Mouse (Mus musculus): ENCODE data around the gene Olfr1499.
"Not testable (repeated sequence)": the region's sequence is repeated elsewhere in the genome, so short reads cannot be mapped to it uniquely, and the experiment has no call there.

Gene Olfr1499

GRCm38 (mm10) chr19:13819347-13819746 lies at the start of gene Olfr1499:
TSS of gene Olfr1499 (minus strand) at chr19:13819447.
- DNase-seq (ENCODE audit: low read depth, low spot score) = no peak

DNA sequence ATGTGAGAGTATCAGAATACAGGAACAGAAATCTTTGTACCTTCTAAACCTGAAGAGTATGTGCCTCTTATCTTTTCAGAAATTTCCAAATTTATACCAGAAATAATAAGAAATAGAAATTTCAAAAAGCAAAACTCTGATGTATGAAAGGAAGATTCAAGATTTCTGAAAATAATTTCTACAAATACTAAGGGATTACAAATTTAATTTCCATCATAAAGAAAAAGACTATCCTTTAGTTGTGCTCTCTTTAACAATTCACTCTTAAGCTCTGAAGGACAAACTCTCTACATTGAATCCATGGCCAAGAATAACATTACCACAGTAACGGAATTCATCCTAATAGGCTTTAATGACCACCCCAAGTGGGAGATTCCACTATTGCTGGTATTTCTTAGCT lies 42.2 kb upstream of the Olfr1499 start, which contains the start of gene Olfr1502:
Gene Olfr1502 (plus strand): TSS at position 301 of the 400 bp plus-strand sequence.
- no peak for DNase-seq (ENCODE audit: low read depth, low spot score)

GRCm38 (mm10) chr19:13850592-13850991 lies 31.3 kb upstream of the Olfr1499 start, which contains the start of gene Olfr1501:
TSS of gene Olfr1501 (minus strand) at chr19:13850692.
- not testable (repeated sequence) for DNase-seq (ENCODE audit: low read depth, low spot score)

- DNase-seq (ENCODE audit: low read depth, low spot score) = no peak
These were observed 11.1 kb upstream of the Olfr1499 start, which contains the start of gene Olfr1500 for GRCm38 (mm10) chr19:13830388-13830787. TSS of gene Olfr1500 (minus strand) at chr19:13830488.

GRCm38 (mm10) chr19:13828447-13828846 lies 9.2 kb upstream of the Olfr1499 start:
- DNase-seq (ENCODE audit: low read depth, low spot score) = no peak

- no peak for DNase-seq (ENCODE audit: low read depth, low spot score)
These were observed 1.6 kb upstream of the Olfr1499 start for GRCm38 (mm10) chr19:13820847-13821246.

DNA sequence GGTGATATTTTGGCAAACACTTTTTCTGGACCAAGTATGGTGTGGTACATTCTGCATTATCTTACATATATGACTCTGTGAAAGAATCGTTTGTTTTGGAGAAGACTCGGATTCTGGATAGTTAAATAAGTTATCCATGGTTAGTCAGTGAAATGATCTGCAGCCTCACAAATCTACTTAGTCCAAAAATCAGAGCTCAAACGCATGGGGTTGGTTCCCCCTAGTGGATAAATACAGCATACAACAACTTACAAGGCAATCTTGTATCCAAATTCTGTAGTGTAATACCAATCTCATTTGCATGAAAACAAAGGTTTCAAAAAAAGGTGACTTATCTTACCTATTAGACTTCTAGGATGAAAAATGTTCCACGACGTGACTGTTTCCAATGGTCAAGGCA lies 420 bp downstream of the Olfr1499 start:
- DNase-seq (ENCODE audit: low read depth, low spot score) = peak; percentile 20

DNA sequence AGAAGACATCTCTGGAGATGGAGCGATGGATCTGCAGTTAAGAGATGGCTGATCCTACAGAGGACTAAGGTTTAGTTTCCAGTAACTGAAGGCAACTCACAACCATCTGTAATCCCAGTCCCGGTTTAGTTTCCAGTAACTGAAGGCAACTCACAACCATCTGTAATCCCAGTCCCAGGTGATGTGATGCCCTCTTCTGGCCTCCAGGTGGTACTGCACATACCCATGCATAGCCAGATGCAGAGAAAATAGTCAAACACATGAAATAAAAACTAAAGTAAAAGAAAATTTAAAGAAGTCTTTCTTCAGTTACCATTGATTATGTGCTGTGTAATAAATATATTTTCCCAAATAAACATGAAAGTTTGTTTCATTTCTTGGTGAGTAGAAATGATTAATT lies 6.4 kb downstream of the Olfr1499 start:
- DNase-seq (ENCODE audit: low read depth, low spot score) = no peak

DNA sequence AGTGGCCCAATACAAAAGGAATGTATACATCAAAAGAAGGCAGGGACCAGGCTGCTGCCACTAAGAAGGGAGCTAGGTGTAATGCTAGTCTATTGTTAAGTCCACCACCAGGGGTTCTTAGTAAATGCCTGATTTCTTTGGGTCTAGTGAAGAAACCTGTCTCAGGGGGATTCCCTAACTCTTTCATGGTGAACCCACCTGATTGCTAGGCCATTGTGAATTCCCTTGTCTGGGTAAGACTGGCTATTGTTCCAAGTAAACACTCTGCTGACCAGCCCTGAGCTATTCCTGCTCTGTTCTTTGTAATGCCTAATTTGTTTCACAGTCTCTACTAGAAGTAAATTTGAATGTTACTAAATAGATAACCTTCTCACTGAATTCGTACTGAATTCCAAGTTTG lies 13.8 kb downstream of the Olfr1499 start:
- not testable (repeated sequence) for DNase-seq (ENCODE audit: low read depth, low spot score)

- DNase-seq (ENCODE audit: low read depth, low spot score) = no peak
These were observed 21.1 kb downstream of the Olfr1499 start, which contains the start of gene Olfr1497 for GRCm38 (mm10) chr19:13798102-13798501. TSS of gene Olfr1497 (minus strand) at chr19:13798202.

DNA sequence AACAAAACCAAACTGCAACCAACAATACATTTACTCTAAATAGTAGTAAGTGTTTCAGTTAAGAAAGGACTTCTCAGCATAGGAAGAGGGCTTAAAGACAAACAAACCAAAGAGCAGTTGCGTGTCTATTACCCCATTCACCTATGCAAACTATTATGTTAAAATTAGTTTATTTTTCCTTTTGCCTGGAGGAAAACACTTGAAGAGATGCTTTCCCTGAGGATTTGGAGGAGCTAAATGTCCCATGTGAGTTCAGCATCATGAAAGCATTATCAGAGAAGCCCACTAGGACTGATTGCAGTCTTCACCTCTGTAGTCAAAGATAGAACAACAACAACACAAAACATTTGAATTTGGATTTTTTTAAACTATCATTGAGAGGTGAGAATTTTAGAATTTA lies 41.7 kb downstream of the Olfr1499 start, which contains the start of gene Olfr1496:
Gene Olfr1496 (plus strand): TSS at position 301 of the 400 bp plus-strand sequence.
- no peak for DNase-seq (ENCODE audit: low read depth, low spot score)

- no peak for DNase-seq (ENCODE audit: low read depth, low spot score)
These were observed 50.5 kb downstream of the Olfr1499 start for GRCm38 (mm10) chr19:13768565-13769276.

GRCm38 (mm10) chr19:13764306-13764705 lies 54.9 kb downstream of the Olfr1499 start, which contains the start of gene Olfr1495:
TSS of gene Olfr1495 (plus strand) at chr19:13764606.
- DNase-seq (ENCODE audit: low read depth, low spot score) = no peak
